Mouse (Mus musculus): ENCODE results near the gene Zmiz1. TPM values are rescaled to one million over a fixed set of nuclear protein-coding genes. Genes with fewer than 3 reads are reported as not detected.
A peak's percentile ranks its signal among the peaks of the same experiment; 100 is the strongest.

The Zmiz1 gene
- polyA plus RNA-seq, 1 experiment from 2014 or later = 18.0 TPM

DNA sequence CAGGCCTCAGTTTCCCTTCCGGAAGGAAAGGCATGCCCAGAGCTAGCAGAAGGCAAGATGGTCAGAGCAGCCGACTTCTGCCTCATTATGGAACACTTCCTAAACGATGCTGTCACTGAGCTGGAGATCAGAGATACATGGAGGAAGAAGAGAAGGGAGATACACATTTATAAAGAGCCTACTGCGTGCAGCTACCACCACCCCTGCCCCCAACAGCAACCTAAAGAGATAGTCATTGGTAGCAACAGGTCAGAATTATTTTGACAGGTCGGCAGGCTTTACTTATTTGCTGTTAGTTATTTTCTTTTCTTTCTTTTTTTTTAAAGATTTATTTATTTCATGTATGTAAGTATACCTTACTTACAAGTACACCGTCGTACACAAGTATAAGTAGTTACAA, 90.1 kb downstream of the Zmiz1 start:
- H3K27ac ChIP-seq (ENCODE audit: low read length) = no peak overlapping the region
- ATAC-seq (no peak), DNase-seq (ENCODE audit: low spot score) (no peak)
- WGBS = 84% methylated on average over 7 of the region's 7 CpGs
- H3K4me2 ChIP-seq (replicated peaks; ENCODE audit: low read depth, low read length) = no peak overlapping the region
- no peaks in the 10 kb centered on the region; the same call in none of the 2 replicates for H3K4me1 ChIP-seq (ENCODE audit: insufficient read depth, low read depth, low read length)
- H3K27me3 ChIP-seq (replicated peaks; ENCODE audit: insufficient read depth, low read length) = no peaks in the 10 kb centered on the region
- TF ChIP-seq EP300 (IDR thresholded peaks at IDR 0.05) = no peak
- peaks cover 11% of the 10 kb centered on the region for H3K36me3 ChIP-seq (ENCODE audit: insufficient read depth, low read length)
- H3K9ac ChIP-seq (replicated peaks; ENCODE audit: low read depth) = no peak overlapping the region
- H3K4me3 ChIP-seq (ENCODE audit: low read depth, low read length) = no peak overlapping the region
- H3K9me3 ChIP-seq (ENCODE audit: low read length) = no peaks in the 10 kb centered on the region

DNA sequence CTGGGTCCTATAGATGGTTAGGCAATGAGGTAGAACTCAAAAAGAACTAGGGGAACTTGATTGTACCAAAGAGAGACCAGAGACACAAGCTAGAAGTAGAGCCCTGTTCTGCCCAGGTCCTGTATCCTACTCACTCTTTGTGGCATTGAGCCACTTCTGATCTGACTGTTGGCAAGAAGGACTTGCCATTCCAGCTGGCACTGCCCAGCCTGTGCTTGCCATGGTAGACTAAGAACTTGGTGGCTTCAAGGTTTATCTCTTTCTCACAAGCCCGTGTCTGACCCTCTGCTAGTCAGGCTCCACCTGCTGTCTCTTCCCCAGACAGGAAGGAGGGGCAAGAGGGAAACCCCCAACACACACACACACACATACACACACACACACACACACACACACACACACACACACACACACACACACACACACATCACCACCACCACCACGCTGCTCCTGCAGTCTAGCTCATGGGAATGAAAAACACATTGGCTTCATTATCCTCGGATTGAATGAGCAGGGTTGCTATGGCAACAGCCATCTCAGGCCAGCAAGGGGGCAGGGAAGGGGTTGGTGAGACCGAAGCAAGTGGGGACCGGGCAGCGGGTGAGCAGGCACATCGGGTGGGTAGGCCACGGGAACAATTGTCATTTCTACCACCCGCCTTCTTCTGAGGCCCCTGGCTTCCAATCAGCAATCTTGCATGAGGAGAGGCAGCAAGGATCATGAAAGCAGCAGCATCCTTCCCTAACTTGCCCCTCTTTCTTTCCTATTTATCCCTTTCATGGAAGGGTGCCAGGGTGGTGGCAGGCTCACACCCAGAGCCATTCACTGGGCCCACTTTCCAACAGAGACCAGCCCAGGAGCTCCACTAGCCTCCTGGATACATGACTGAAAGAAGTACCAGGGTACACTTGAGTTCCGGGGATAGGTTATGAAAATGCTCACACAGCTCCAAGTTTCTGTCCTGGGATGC, 91.2 kb downstream of the Zmiz1 start:
- TF ChIP-seq CTCF (IDR thresholded peaks at IDR 0.05) (no peak), EP300 (IDR thresholded peaks at IDR 0.05) (no peak)
- no peak overlapping the region for H3K4me3 ChIP-seq (ENCODE audit: low read depth, low read length)
- H3K4me2 ChIP-seq (replicated peaks; ENCODE audit: low read depth, low read length) = no peak overlapping the region
- H3K4me1 ChIP-seq (ENCODE audit: insufficient read depth, low read depth, low read length) = peaks cover 4% of the 10 kb centered on the region
- no peak for DNase-seq (ENCODE audit: low spot score)
- no peaks in the 10 kb centered on the region for H3K27me3 ChIP-seq (replicated peaks; ENCODE audit: insufficient read depth, low read length)
- no peak overlapping the region for H3K27ac ChIP-seq (ENCODE audit: low read length)
- H3K9me3 ChIP-seq (ENCODE audit: low read length) = no peaks in the 10 kb centered on the region
- ATAC-seq = no peak
- H3K9ac ChIP-seq (replicated peaks; ENCODE audit: low read depth) = no peak overlapping the region
- H3K36me3 ChIP-seq (ENCODE audit: insufficient read depth, low read length) = peaks cover 10% of the 10 kb centered on the region
- WGBS = 60% methylated on average over 10 of the region's 10 CpGs

DNA sequence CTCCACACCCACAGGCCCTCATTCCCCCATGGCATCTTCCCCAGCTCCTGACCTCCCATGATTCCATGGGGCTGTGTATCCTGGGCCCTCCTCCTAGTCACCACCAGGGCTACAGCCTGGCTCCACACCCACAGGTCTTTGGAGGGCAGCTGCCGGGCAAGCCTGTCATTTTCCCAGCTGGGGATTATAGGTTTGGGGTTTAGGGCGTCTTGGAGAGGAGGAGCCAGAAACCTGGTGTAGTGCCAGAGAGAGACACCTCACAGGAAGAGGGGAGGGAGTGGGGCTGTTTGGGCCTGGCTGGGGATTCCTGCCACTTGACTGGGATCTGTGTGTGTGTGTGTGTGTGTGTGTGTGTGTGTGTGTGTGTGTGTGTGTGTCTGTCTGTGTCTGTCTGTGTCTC, 92.7 kb downstream of the Zmiz1 start:
- 29% methylated on average over 2 of the region's 2 CpGs for WGBS
- ATAC-seq = 0 out of 2 replicates have a peak, but pooled peaks have one; percentile 16
- Histone ChIP-seq H3K9me3 (ENCODE audit: low read length) (no peaks in the 10 kb centered on the region), H3K27ac (ENCODE audit: low read length) (no peak overlapping the region), H3K27me3 (replicated peaks; ENCODE audit: insufficient read depth, low read length) (no peaks in the 10 kb centered on the region), H3K4me3 (ENCODE audit: low read depth, low read length) (no peak overlapping the region), H3K9ac (replicated peaks; ENCODE audit: low read depth) (no peak overlapping the region), H3K36me3 (ENCODE audit: insufficient read depth, low read length) (no peaks in the 10 kb centered on the region), H3K4me2 (replicated peaks; ENCODE audit: low read depth, low read length) (no peak overlapping the region), H3K4me1 (ENCODE audit: insufficient read depth, low read depth, low read length) (peaks cover 13% of the 10 kb centered on the region)
- DNase-seq (ENCODE audit: low spot score) = no peak
- TF ChIP-seq CTCF (IDR thresholded peaks at IDR 0.05) (0 out of 2 replicates have a peak, but pooled peaks have one; percentile 21), EP300 (IDR thresholded peaks at IDR 0.05) (no peak)

- Histone ChIP-seq H3K36me3 (ENCODE audit: insufficient read depth, low read length) (no peaks in the 10 kb centered on the region), H3K27me3 (replicated peaks; ENCODE audit: insufficient read depth, low read length) (no peaks in the 10 kb centered on the region), H3K4me1 (ENCODE audit: insufficient read depth, low read depth, low read length) (peaks cover 20% of the 10 kb centered on the region), H3K27ac (ENCODE audit: low read length) (no peak overlapping the region), H3K9ac (replicated peaks; ENCODE audit: low read depth) (no peak overlapping the region), H3K4me3 (ENCODE audit: low read depth, low read length) (no peak overlapping the region), H3K4me2 (replicated peaks; ENCODE audit: low read depth, low read length) (no peak overlapping the region), H3K9me3 (ENCODE audit: low read length) (no peaks in the 10 kb centered on the region)
- DNase-seq (ENCODE audit: low spot score) (no peak), ATAC-seq (no peak)
- WGBS = 59% methylated on average over 2 of the region's 2 CpGs
- TF ChIP-seq EP300 (IDR thresholded peaks at IDR 0.05) = no peak
- TF ChIP-seq CTCF (IDR thresholded peaks at IDR 0.05) = 0 out of 2 replicates have a peak, but pooled peaks have one; percentile 4
These were observed 94.4 kb downstream of the Zmiz1 start for GRCm38 (mm10) chr14:25553382-25553781.

DNA sequence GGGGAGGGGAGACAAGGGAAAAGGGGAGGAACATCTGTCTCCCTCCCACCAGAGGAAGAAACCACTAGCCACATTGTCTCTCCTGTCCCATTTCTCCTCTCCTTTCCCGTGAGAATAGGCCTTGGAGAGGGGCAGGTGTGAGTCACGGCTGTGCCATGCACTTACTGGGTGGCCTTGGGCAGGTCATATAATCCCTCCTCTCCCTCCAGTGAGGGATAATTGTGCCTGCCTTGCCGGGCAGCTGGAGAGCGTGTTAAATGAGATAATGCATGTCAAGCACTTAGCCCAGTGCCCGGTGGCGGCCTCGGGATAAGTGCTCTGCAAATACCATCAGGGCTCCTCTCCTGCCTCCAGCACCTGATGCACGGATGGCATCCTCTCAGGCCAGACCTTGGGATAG, 95.8 kb downstream of the Zmiz1 start:
- Histone ChIP-seq H3K4me1 (ENCODE audit: insufficient read depth, low read depth, low read length) (peaks cover 20% of the 10 kb centered on the region), H3K27me3 (replicated peaks; ENCODE audit: insufficient read depth, low read length) (no peaks in the 10 kb centered on the region), H3K9me3 (ENCODE audit: low read length) (no peaks in the 10 kb centered on the region), H3K36me3 (ENCODE audit: insufficient read depth, low read length) (no peaks in the 10 kb centered on the region), H3K4me3 (ENCODE audit: low read depth, low read length) (no peak overlapping the region), H3K4me2 (replicated peaks; ENCODE audit: low read depth, low read length) (no peak overlapping the region), H3K27ac (ENCODE audit: low read length) (no peak overlapping the region), H3K9ac (replicated peaks; ENCODE audit: low read depth) (no peak overlapping the region)
- TF ChIP-seq CTCF (IDR thresholded peaks at IDR 0.05) (no peak), EP300 (IDR thresholded peaks at IDR 0.05) (no peak)
- WGBS = 31% methylated on average over 8 of the region's 8 CpGs
- DNase-seq (ENCODE audit: low spot score) (no peak), ATAC-seq (peak; percentile 38; the same call in 1 of the 2 replicates)

- H3K36me3 ChIP-seq (ENCODE audit: insufficient read depth, low read length) = no peaks in the 10 kb centered on the region
- H3K27ac ChIP-seq (ENCODE audit: low read length) = no peak overlapping the region
- TF ChIP-seq CTCF (IDR thresholded peaks at IDR 0.05) (no peak), EP300 (IDR thresholded peaks at IDR 0.05) (no peak)
- no peaks in the 10 kb centered on the region for H3K27me3 ChIP-seq (replicated peaks; ENCODE audit: insufficient read depth, low read length)
- no peak overlapping the region for H3K4me2 ChIP-seq (replicated peaks; ENCODE audit: low read depth, low read length)
- DNase-seq (ENCODE audit: low spot score) (no peak), ATAC-seq (no peak)
- no peaks in the 10 kb centered on the region for H3K9me3 ChIP-seq (ENCODE audit: low read length)
- peaks cover 20% of the 10 kb centered on the region for H3K4me1 ChIP-seq (ENCODE audit: insufficient read depth, low read depth, low read length)
- H3K4me3 ChIP-seq (ENCODE audit: low read depth, low read length) = no peak overlapping the region
- 24% methylated on average over 10 of the region's 10 CpGs for WGBS
- no peak overlapping the region for H3K9ac ChIP-seq (replicated peaks; ENCODE audit: low read depth)
These were observed 96.4 kb downstream of the Zmiz1 start for GRCm38 (mm10) chr14:25555291-25555781.
